Mouse (Mus musculus): ENCODE measurements at regions not wholly inside any gene's neighbourhood (a gene's known extent, or its start where the extent isn't known, plus 50 kb on each side); places are given as distances from the start of the nearest gene placed in this dataset.

DNA sequence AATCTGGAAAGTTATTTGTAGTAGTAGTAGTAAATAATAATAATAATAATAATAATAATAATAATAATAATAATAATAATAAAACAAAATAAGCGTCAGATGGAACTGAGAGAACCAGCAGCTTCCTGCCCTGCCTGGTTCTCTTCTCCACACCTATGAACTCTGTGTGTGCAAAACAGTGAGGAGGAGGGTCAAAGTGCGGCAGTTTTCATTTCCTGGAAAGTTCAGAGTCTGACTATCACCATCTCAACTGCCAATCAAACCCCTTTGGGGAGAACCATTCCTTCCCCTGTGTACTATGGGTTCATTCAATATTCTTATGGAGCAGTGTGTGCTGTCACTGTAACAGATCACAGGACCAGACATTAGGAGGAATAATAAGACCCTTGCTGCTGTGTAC, 262.1 kb upstream of the Atp2b1 start:
- Histone ChIP-seq H3K4me2 (ENCODE audit: low read depth, low read length) (no peak overlapping the region), H3K4me1 (ENCODE audit: control insufficient read depth, insufficient read depth, low read length) (no peaks in the 10 kb centered on the region), H3K36me3 (replicated peaks; ENCODE audit: control insufficient read depth, insufficient read depth, low read depth, low read length) (no peaks in the 10 kb centered on the region), H3K27ac (replicated peaks; ENCODE audit: low read depth, low read length) (no peak overlapping the region), H3K27me3 (ENCODE audit: control insufficient read depth, insufficient read depth, low read length) (no peaks in the 10 kb centered on the region), H3K9ac (replicated peaks; ENCODE audit: low read length) (no peak overlapping the region), H3K4me3 (ENCODE audit: low read depth, low read length) (no peak overlapping the region), H3K9me3 (replicated peaks; ENCODE audit: control insufficient read depth, low read length) (no peaks in the 10 kb centered on the region)
- no peak for ATAC-seq (replicated peaks; ENCODE audit: insufficient number of reproducible peaks, low FRiP score, low TSS enrichment, low read depth)
- WGBS = 84% methylated on average over 2 of the region's 2 CpGs
- DNase-seq (ENCODE audit: low spot score) = no peak

DNA sequence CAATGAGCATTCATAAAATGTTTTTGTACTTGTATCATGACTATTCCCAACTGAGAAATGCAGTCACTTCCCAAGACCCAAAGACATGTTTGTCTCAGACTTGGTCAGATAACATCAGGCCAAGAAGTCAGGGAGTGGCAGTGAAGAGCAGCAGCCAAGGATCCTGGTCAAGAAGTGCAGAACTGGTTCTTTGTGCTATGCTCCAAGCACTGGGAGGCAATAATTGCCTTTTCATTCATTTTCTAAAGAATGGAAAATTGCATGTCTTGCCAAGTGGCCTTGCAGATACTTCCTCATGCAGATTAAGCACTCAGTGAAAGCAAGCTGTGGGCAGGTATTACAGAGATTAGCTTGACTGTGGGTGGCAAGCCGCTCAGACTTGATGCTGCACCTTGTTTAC, 253.5 kb upstream of the Atp2b1 start:
- Histone ChIP-seq H3K9me3 (replicated peaks; ENCODE audit: control insufficient read depth, low read length) (no peaks in the 10 kb centered on the region), H3K27ac (replicated peaks; ENCODE audit: low read depth, low read length) (no peak overlapping the region), H3K4me2 (ENCODE audit: low read depth, low read length) (no peak overlapping the region), H3K27me3 (ENCODE audit: control insufficient read depth, insufficient read depth, low read length) (no peaks in the 10 kb centered on the region; the same call in 1 of the 2 replicates), H3K9ac (replicated peaks; ENCODE audit: low read length) (no peak overlapping the region), H3K4me3 (ENCODE audit: low read depth, low read length) (no peak overlapping the region), H3K4me1 (ENCODE audit: control insufficient read depth, insufficient read depth, low read length) (no peaks in the 10 kb centered on the region), H3K36me3 (replicated peaks; ENCODE audit: control insufficient read depth, insufficient read depth, low read depth, low read length) (no peaks in the 10 kb centered on the region)
- WGBS = 45% methylated on average over 1 of the region's 1 CpGs
- no peak for DNase-seq (ENCODE audit: low spot score)
- no peak for ATAC-seq (replicated peaks; ENCODE audit: insufficient number of reproducible peaks, low FRiP score, low TSS enrichment, low read depth)

DNA sequence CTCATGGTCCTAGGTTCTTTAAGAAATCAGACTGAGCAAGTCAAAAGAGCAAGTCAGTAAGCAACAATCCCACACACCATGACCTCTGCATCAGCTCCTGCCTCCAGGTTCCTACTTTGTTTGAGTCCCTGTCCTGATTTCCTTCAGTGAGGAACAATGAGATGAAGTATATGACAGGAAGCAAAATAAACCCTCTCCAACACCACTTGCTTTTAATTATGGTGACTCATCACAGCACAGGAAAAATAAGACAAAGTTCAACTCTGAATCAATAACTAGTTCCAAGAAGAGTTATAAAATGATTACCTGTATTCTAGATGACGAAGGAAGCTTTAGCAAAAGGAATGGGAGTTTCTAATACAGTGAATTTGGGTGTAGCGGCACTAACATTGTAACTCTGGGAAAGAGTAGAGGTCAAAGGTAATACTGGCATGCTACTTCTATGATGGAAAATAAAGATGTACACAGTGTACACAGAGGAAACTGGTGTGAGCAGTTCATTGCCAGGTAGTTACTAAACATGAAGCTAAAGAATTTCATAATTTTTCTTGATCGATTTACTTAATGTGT, 248.2 kb upstream of the Atp2b1 start:
- H3K4me1 ChIP-seq (ENCODE audit: control insufficient read depth, insufficient read depth, low read length) = no peaks in the 10 kb centered on the region
- H3K4me3 ChIP-seq (ENCODE audit: low read depth, low read length) = no peak overlapping the region
- H3K9ac ChIP-seq (replicated peaks; ENCODE audit: low read length) = no peak overlapping the region
- ATAC-seq (replicated peaks; ENCODE audit: insufficient number of reproducible peaks, low FRiP score, low TSS enrichment, low read depth) (no peak), DNase-seq (ENCODE audit: low spot score) (no peak)
- no peaks in the 10 kb centered on the region for H3K36me3 ChIP-seq (replicated peaks; ENCODE audit: control insufficient read depth, insufficient read depth, low read depth, low read length)
- 88% methylated on average over 3 of the region's 3 CpGs for WGBS
- no peaks in the 10 kb centered on the region; the same call in 1 of the 2 replicates for H3K27me3 ChIP-seq (ENCODE audit: control insufficient read depth, insufficient read depth, low read length)
- H3K27ac ChIP-seq (replicated peaks; ENCODE audit: low read depth, low read length) = no peak overlapping the region
- no peak overlapping the region for H3K4me2 ChIP-seq (ENCODE audit: low read depth, low read length)
- H3K9me3 ChIP-seq (replicated peaks; ENCODE audit: control insufficient read depth, low read length) = no peaks in the 10 kb centered on the region

DNA sequence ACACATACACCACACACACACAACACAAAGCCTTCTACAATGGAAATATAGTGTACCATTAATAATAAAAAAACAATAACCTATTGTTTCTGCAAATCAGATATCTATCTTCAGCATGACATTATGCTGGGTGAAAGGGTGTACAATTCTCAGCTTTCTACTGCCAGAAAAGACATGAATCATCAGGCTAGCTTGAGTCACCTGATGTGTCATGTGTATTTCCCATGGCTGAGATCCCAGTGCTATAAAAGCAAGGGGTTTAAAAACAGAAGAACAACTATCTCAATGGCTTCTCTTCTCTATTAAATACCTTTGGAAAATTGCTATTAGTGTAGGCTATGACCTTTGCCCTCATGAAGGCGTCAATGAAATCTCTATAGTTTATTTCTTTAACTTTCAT, 246.5 kb upstream of the Atp2b1 start:
- Histone ChIP-seq H3K9me3 (replicated peaks; ENCODE audit: control insufficient read depth, low read length) (no peaks in the 10 kb centered on the region), H3K36me3 (replicated peaks; ENCODE audit: control insufficient read depth, insufficient read depth, low read depth, low read length) (no peaks in the 10 kb centered on the region), H3K9ac (replicated peaks; ENCODE audit: low read length) (no peak overlapping the region), H3K27ac (replicated peaks; ENCODE audit: low read depth, low read length) (no peak overlapping the region), H3K4me3 (ENCODE audit: low read depth, low read length) (no peak overlapping the region), H3K27me3 (ENCODE audit: control insufficient read depth, insufficient read depth, low read length) (no peaks in the 10 kb centered on the region; the same call in 1 of the 2 replicates), H3K4me1 (ENCODE audit: control insufficient read depth, insufficient read depth, low read length) (no peaks in the 10 kb centered on the region), H3K4me2 (ENCODE audit: low read depth, low read length) (no peak overlapping the region)
- 70% methylated on average over 1 of the region's 1 CpGs for WGBS
- no peak for ATAC-seq (replicated peaks; ENCODE audit: insufficient number of reproducible peaks, low FRiP score, low TSS enrichment, low read depth)
- no peak for DNase-seq (ENCODE audit: low spot score)

DNA sequence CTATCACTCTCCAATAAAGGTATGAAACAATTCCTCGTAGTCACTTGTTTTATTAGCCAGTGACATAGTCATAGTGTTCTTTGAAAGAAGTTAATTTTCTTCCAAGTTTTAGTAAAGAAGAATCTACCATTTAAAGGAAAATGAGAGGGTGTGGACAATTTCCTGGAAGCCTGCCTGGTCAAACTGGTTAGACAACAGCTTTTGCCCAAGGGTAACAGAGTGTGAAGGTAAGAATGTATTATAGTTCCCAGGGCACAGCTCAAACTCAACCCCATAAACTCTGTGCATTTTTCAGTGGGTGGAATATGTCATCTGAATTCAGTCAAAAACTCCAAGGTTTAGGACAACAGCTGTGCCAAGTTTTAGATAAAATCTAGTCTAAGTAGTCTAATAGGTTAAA, 240.1 kb upstream of the Atp2b1 start:
- H3K9me3 ChIP-seq (replicated peaks; ENCODE audit: control insufficient read depth, low read length) = no peaks in the 10 kb centered on the region
- DNase-seq (ENCODE audit: low spot score) (peak; percentile 7), ATAC-seq (replicated peaks; ENCODE audit: insufficient number of reproducible peaks, low FRiP score, low TSS enrichment, low read depth) (no peak)
- H3K27ac ChIP-seq (replicated peaks; ENCODE audit: low read depth, low read length) = no peak overlapping the region
- H3K27me3 ChIP-seq (ENCODE audit: control insufficient read depth, insufficient read depth, low read length) = no peaks in the 10 kb centered on the region
- no peaks in the 10 kb centered on the region for H3K4me1 ChIP-seq (ENCODE audit: control insufficient read depth, insufficient read depth, low read length)
- no peaks in the 10 kb centered on the region for H3K36me3 ChIP-seq (replicated peaks; ENCODE audit: control insufficient read depth, insufficient read depth, low read depth, low read length)
- H3K4me3 ChIP-seq (ENCODE audit: low read depth, low read length) = no peak overlapping the region
- H3K4me2 ChIP-seq (ENCODE audit: low read depth, low read length) = no peak overlapping the region
- H3K9ac ChIP-seq (replicated peaks; ENCODE audit: low read length) = no peak overlapping the region
- WGBS = 79% methylated on average over 1 of the region's 1 CpGs

DNA sequence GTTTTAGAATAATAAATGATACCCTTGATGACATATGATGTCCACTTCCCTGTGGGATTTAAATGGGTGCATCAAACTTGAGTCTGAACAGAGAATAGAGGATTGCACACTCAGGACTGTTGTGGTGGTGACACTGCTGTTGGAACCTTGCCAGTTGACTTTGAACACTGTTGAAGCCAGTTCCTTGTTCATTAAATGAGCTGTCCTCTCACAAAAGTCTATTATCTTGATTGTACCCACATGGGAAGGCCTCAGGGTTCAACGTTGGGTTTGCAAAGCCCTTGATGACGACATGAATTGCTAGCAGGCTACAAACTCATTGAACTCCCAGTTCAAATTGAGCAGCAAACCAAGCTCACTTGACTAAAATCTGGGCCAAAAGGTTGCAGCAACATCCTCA, 237.3 kb upstream of the Atp2b1 start:
- no peaks in the 10 kb centered on the region for H3K4me1 ChIP-seq (ENCODE audit: control insufficient read depth, insufficient read depth, low read length)
- WGBS = 62% methylated on average over 2 of the region's 2 CpGs
- H3K9me3 ChIP-seq (replicated peaks; ENCODE audit: control insufficient read depth, low read length) = no peaks in the 10 kb centered on the region
- no peak for ATAC-seq (replicated peaks; ENCODE audit: insufficient number of reproducible peaks, low FRiP score, low TSS enrichment, low read depth)
- DNase-seq (ENCODE audit: low spot score) = no peak
- no peaks in the 10 kb centered on the region for H3K27me3 ChIP-seq (ENCODE audit: control insufficient read depth, insufficient read depth, low read length)
- no peak overlapping the region for H3K4me2 ChIP-seq (ENCODE audit: low read depth, low read length)
- H3K4me3 ChIP-seq (ENCODE audit: low read depth, low read length) = no peak overlapping the region
- no peak overlapping the region for H3K9ac ChIP-seq (replicated peaks; ENCODE audit: low read length)
- no peak overlapping the region for H3K27ac ChIP-seq (replicated peaks; ENCODE audit: low read depth, low read length)
- H3K36me3 ChIP-seq (replicated peaks; ENCODE audit: control insufficient read depth, insufficient read depth, low read depth, low read length) = no peaks in the 10 kb centered on the region

DNA sequence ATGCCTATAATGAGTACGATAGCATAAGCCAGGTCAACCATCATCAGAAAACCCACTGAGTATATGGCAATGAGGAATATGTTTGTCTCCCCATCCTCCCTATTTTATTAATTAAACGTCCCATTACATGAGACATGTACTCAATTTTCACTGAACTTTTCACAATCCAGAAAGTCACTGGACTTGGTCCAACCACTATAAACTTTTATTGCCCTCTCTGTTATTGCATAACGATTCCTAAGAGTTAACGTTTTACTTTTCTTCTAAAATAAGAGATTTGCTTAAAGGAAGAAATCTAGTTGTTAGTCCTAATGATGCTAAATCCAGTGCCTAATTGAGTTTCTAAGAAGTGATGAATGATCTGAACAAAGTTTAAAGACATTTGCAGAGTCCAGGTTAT, 236.0 kb upstream of the Atp2b1 start:
- no peak for ATAC-seq (replicated peaks; ENCODE audit: insufficient number of reproducible peaks, low FRiP score, low TSS enrichment, low read depth)
- Histone ChIP-seq H3K27me3 (ENCODE audit: control insufficient read depth, insufficient read depth, low read length) (no peaks in the 10 kb centered on the region), H3K4me2 (ENCODE audit: low read depth, low read length) (no peak overlapping the region), H3K36me3 (replicated peaks; ENCODE audit: control insufficient read depth, insufficient read depth, low read depth, low read length) (no peaks in the 10 kb centered on the region), H3K9me3 (replicated peaks; ENCODE audit: control insufficient read depth, low read length) (no peaks in the 10 kb centered on the region), H3K9ac (replicated peaks; ENCODE audit: low read length) (no peak overlapping the region), H3K4me1 (ENCODE audit: control insufficient read depth, insufficient read depth, low read length) (no peaks in the 10 kb centered on the region), H3K27ac (replicated peaks; ENCODE audit: low read depth, low read length) (no peak overlapping the region), H3K4me3 (ENCODE audit: low read depth, low read length) (no peak overlapping the region)
- no peak for DNase-seq (ENCODE audit: low spot score)
- WGBS = 88% methylated on average over 4 of the region's 4 CpGs

DNA sequence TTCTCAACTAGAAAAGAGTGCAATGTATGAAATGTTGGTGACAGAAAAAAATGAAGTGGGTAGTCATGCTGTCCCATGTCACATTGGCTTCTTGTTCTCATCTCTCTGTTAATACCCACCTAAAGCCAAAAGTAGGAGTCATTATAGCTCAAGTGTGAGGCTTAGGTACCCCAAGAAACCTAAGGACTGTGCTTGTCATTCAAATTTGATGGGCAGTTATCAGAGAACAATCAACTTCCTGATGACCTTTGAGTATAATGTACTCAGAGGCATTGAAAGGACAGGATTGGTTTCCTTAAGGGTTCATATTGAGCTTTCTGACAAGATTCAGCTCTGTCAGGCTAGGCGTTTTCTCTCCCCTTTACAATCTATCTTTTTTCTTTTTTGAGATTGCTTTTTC, 231.8 kb upstream of the Atp2b1 start:
- Histone ChIP-seq H3K36me3 (replicated peaks; ENCODE audit: control insufficient read depth, insufficient read depth, low read depth, low read length) (no peaks in the 10 kb centered on the region), H3K27ac (replicated peaks; ENCODE audit: low read depth, low read length) (no peak overlapping the region)

More for the DNA sequence above, 231.8 kb upstream of the Atp2b1 start:
- no peak overlapping the region for H3K4me2 ChIP-seq (ENCODE audit: low read depth, low read length)
- no peaks in the 10 kb centered on the region for H3K9me3 ChIP-seq (replicated peaks; ENCODE audit: control insufficient read depth, low read length)
- DNase-seq (ENCODE audit: low spot score) (no peak), ATAC-seq (replicated peaks; ENCODE audit: insufficient number of reproducible peaks, low FRiP score, low TSS enrichment, low read depth) (no peak)
- no peaks in the 10 kb centered on the region for H3K27me3 ChIP-seq (ENCODE audit: control insufficient read depth, insufficient read depth, low read length)
- 100% methylated on average over 1 of the region's 1 CpGs for WGBS
- no peaks in the 10 kb centered on the region for H3K4me1 ChIP-seq (ENCODE audit: control insufficient read depth, insufficient read depth, low read length)
- no peak overlapping the region for H3K9ac ChIP-seq (replicated peaks; ENCODE audit: low read length)
- no peak overlapping the region for H3K4me3 ChIP-seq (ENCODE audit: low read depth, low read length)
